Mouse (Mus musculus): ENCODE measurements around the gene Ccdc39. TPM values are rescaled to one million over a fixed set of nuclear protein-coding genes. Genes with fewer than 3 reads are reported as not detected.

The Ccdc39 gene
- total RNA-seq, 1 experiment: 1.2 TPM

DNA sequence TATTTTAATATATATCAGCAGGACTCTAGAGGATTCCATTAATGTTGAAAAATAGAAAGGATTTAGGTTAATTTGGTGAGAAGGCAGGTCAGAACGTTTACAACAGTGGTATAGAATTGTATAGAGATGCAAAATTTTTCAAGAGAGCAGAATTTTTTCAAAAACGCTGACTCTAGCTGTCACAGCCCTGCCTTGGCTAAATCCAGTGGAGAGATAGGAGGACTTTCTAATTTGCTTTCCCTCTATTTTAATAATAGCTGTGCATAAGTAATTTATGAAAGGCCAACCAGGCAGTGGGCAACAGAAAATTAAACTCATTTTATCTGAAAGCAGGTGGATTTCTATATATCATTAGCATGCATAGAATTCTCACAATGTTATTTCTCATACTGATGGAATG is 38.6 kb upstream of the Ccdc39 start:
- DNase-seq (ENCODE audit: low read depth, low spot score): no peak
- H3K27ac ChIP-seq (ENCODE audit: insufficient read depth, low read depth, low read length, poor library complexity, severe bottlenecking): no peak overlapping the region
- in situ Hi-C loops (cut with MboI; ENCODE audit: low sequenced_read_pairs in 2 of 2, unreplicated experiment in 2 of 2): no loop called here
- H3K9ac ChIP-seq (ENCODE audit: insufficient read depth, low read depth, low read length, poor library complexity, severe bottlenecking): no peak overlapping the region
- no peak overlapping the region for H3K4me3 ChIP-seq (ENCODE audit: insufficient read depth in 1 of 2, low read depth in 1 of 2, low read length in 2 of 2, poor library complexity in 1 of 2, severe bottlenecking in 1 of 2)
- H3K36me3 ChIP-seq (ENCODE audit: control insufficient read depth, insufficient read depth, low read length, poor library complexity, severe bottlenecking): no peaks in the 10 kb centered on the region
- TF ChIP-seq ZNF384 (IDR thresholded peaks at IDR 0.05; ENCODE audit: low read depth, low read length): no peak
- TF ChIP-seq MAFK (IDR thresholded peaks at IDR 0.05; ENCODE audit: insufficient read depth, low read depth, low read length): no peak
- no peak for TF ChIP-seq HCFC1 (IDR thresholded peaks at IDR 0.05; ENCODE audit: borderline replicate concordance, insufficient read depth, low read length)
- no peak for TF ChIP-seq ZC3H11A (IDR thresholded peaks at IDR 0.05; ENCODE audit: borderline replicate concordance, low read depth, low read length)
- no peak for TF ChIP-seq CHD2 (IDR thresholded peaks at IDR 0.05; ENCODE audit: low read depth, low read length)
- no peaks in the 10 kb centered on the region for H3K9me3 ChIP-seq (ENCODE audit: control insufficient read depth, insufficient read depth, low read depth, low read length)
- no peaks in the 10 kb centered on the region for H3K4me1 ChIP-seq (ENCODE audit: control insufficient read depth in 2 of 2, insufficient read depth in 2 of 2, low read length in 2 of 2, poor library complexity in 1 of 2)

DNA sequence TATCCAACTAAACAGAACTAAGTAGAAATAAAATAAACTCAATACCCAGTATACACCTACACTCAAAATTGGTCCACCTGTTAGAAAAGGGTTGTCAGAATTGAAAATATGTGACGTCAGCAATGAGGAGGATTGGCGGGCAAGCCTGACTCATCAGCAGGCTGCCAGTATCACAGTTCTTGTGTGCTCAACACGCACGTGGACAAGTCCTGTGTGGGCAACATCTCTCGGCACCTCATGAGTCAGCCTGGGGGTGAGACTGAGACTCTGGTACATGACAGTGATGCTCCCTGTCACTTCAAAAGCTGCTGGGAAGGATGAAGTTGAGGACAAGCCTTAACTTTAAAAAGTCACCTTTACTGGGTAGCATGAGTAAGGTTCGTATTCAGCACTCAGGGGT is 34.6 kb upstream of the Ccdc39 start:
- TF ChIP-seq HCFC1 (IDR thresholded peaks at IDR 0.05; ENCODE audit: borderline replicate concordance, insufficient read depth, low read length) (no peak), CHD2 (IDR thresholded peaks at IDR 0.05; ENCODE audit: low read depth, low read length) (no peak), MAFK (IDR thresholded peaks at IDR 0.05; ENCODE audit: insufficient read depth, low read depth, low read length) (no peak), ZNF384 (IDR thresholded peaks at IDR 0.05; ENCODE audit: low read depth, low read length) (no peak), ZC3H11A (IDR thresholded peaks at IDR 0.05; ENCODE audit: borderline replicate concordance, low read depth, low read length) (no peak)
- no peak for DNase-seq (ENCODE audit: low read depth, low spot score)
- in situ Hi-C loops (cut with MboI; ENCODE audit: low sequenced_read_pairs in 2 of 2, unreplicated experiment in 2 of 2): no loop called here
- H3K9ac ChIP-seq (ENCODE audit: insufficient read depth, low read depth, low read length, poor library complexity, severe bottlenecking): no peak overlapping the region
- H3K4me3 ChIP-seq (ENCODE audit: insufficient read depth in 1 of 2, low read depth in 1 of 2, low read length in 2 of 2, poor library complexity in 1 of 2, severe bottlenecking in 1 of 2): no peak overlapping the region
- no peaks in the 10 kb centered on the region for H3K36me3 ChIP-seq (ENCODE audit: control insufficient read depth, insufficient read depth, low read length, poor library complexity, severe bottlenecking)
- peaks cover 0 to 3% of the 10 kb centered on the region in 2 experiments; a peak in 2 of 4 replicates for H3K4me1 ChIP-seq (ENCODE audit: control insufficient read depth in 2 of 2, insufficient read depth in 2 of 2, low read length in 2 of 2, poor library complexity in 1 of 2)
- no peak overlapping the region for H3K27ac ChIP-seq (ENCODE audit: insufficient read depth, low read depth, low read length, poor library complexity, severe bottlenecking)
- H3K9me3 ChIP-seq (ENCODE audit: control insufficient read depth, insufficient read depth, low read depth, low read length): no peaks in the 10 kb centered on the region

DNA sequence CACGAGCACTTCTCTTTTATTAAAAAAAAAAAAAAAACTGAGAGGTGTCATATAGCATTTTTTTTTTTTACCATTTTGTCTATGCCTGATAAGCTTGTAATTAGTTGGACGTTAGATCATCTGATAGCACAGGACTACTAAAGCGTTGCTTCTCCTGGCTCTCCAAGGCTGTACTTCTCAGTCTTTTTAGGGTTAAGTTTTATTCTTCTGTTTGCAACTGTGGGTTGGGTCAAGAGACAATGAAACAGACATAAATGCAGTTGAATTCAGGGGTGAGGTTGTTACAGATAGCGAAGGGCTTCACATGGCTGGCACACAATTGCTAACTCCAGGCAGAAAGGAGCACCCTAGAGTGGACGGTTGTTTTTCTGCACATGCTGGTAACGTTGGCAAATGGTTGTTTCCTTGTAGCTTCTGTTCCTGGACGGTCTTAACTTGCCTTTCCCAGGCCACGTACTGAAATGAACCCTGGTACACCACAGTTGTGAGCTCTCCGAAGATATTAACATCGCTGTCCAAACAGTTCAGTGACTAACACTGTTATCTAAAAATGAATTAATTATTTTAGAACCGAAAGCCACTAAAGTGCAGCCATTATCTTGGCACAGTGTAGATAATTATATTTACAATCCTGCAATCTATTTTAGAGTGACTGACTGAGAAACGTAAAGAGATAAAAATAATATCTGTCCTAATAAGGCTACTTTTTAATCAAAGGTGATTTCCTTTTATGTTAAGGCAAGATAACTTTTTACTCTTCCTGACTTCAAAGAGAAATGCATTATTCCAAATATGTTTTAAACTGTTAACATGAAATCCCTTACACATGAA is 30.6 kb upstream of the Ccdc39 start:
- TF ChIP-seq CHD2 (IDR thresholded peaks at IDR 0.05; ENCODE audit: low read depth, low read length) (no peak), ZC3H11A (IDR thresholded peaks at IDR 0.05; ENCODE audit: borderline replicate concordance, low read depth, low read length) (no peak), HCFC1 (IDR thresholded peaks at IDR 0.05; ENCODE audit: borderline replicate concordance, insufficient read depth, low read length) (no peak), ZNF384 (IDR thresholded peaks at IDR 0.05; ENCODE audit: low read depth, low read length) (0 out of 2 replicates have a peak, but pooled peaks have one; percentile 49)
- no peaks in the 10 kb centered on the region for H3K9me3 ChIP-seq (ENCODE audit: control insufficient read depth, insufficient read depth, low read depth, low read length)
- no peak overlapping the region for H3K27ac ChIP-seq (ENCODE audit: insufficient read depth, low read depth, low read length, poor library complexity, severe bottlenecking)
- H3K9ac ChIP-seq (ENCODE audit: insufficient read depth, low read depth, low read length, poor library complexity, severe bottlenecking): no peak overlapping the region
- H3K36me3 ChIP-seq (ENCODE audit: control insufficient read depth, insufficient read depth, low read length, poor library complexity, severe bottlenecking): no peaks in the 10 kb centered on the region
- in situ Hi-C loops (cut with MboI; ENCODE audit: low sequenced_read_pairs in 2 of 2, unreplicated experiment in 2 of 2): no loop called here
- H3K4me1 ChIP-seq (ENCODE audit: control insufficient read depth in 2 of 2, insufficient read depth in 2 of 2, low read length in 2 of 2, poor library complexity in 1 of 2): peaks cover 3 to 7% of the 10 kb centered on the region in 2 experiments; a peak in 3 of 4 replicates
- DNase-seq (ENCODE audit: low read depth, low spot score): no peak
- no peak overlapping the region for H3K4me3 ChIP-seq (ENCODE audit: insufficient read depth in 1 of 2, low read depth in 1 of 2, low read length in 2 of 2, poor library complexity in 1 of 2, severe bottlenecking in 1 of 2)

DNA sequence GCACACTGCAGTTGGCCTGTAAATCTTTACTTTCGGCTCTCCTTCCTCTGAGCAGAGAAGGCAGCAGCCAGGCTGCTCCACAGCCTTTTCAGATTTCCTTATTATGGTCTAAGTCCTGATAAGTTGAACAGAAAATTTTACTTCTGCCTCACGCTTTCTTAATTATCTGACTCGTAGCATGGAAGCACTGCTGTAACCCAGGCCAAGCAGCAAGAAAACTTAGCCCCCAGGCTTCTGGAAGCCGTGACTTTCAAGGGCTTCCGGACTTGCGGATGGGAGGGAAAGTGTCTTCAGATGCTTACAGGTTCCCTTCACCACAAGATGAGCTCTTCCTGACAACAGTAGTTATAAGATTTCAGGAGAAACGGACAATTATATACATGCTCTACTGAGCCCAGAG is 29.7 kb upstream of the Ccdc39 start:
- Histone ChIP-seq H3K9ac (ENCODE audit: insufficient read depth, low read depth, low read length, poor library complexity, severe bottlenecking) (no peak overlapping the region), H3K36me3 (ENCODE audit: control insufficient read depth, insufficient read depth, low read length, poor library complexity, severe bottlenecking) (no peaks in the 10 kb centered on the region), H3K9me3 (ENCODE audit: control insufficient read depth, insufficient read depth, low read depth, low read length) (no peaks in the 10 kb centered on the region), H3K4me3 (ENCODE audit: insufficient read depth in 1 of 2, low read depth in 1 of 2, low read length in 2 of 2, poor library complexity in 1 of 2, severe bottlenecking in 1 of 2) (peak overlapping the region in 1 of 2 experiments; percentile 1; a peak in 1 of 4 replicates), H3K4me1 (ENCODE audit: control insufficient read depth in 2 of 2, insufficient read depth in 2 of 2, low read length in 2 of 2, poor library complexity in 1 of 2) (peaks cover 3 to 7% of the 10 kb centered on the region in 2 experiments; a peak in 3 of 4 replicates), H3K27ac (ENCODE audit: insufficient read depth, low read depth, low read length, poor library complexity, severe bottlenecking) (no peak overlapping the region)
- in situ Hi-C loops (cut with MboI; ENCODE audit: low sequenced_read_pairs in 2 of 2, unreplicated experiment in 2 of 2): no loop called here
- no peak for DNase-seq (ENCODE audit: low read depth, low spot score)
- TF ChIP-seq CHD2 (IDR thresholded peaks at IDR 0.05; ENCODE audit: low read depth, low read length) (no peak), MAFK (IDR thresholded peaks at IDR 0.05; ENCODE audit: insufficient read depth, low read depth, low read length) (no peak), HCFC1 (IDR thresholded peaks at IDR 0.05; ENCODE audit: borderline replicate concordance, insufficient read depth, low read length) (no peak), ZNF384 (IDR thresholded peaks at IDR 0.05; ENCODE audit: low read depth, low read length) (no peak), ZC3H11A (IDR thresholded peaks at IDR 0.05; ENCODE audit: borderline replicate concordance, low read depth, low read length) (no peak)

All from ES-E14 (cell line).